Mouse (Mus musculus) C2C12 (cell line): ENCODE results near the gene Osgin1.

Source experiments
- CTCF ChIP-seq: IDR thresholded peaks from one replicate; pipeline ENCODE4 v1.5.1; 2011; ENCODE audit not compliant: control insufficient read depth, insufficient read depth, insufficient read length
- MYOG ChIP-seq: IDR thresholded peaks from one replicate; pipeline ENCODE4 v1.6.1; 2011; ENCODE audit not compliant: control insufficient read depth, insufficient read length; ENCODE audit errors: extremely low read depth
- USF1 ChIP-seq: IDR thresholded peaks from one replicate; pipeline ENCODE4 v1.6.1; 2011; ENCODE audit warnings: low read depth, mild to moderate bottlenecking, control low read depth, moderate library complexity

DNA sequence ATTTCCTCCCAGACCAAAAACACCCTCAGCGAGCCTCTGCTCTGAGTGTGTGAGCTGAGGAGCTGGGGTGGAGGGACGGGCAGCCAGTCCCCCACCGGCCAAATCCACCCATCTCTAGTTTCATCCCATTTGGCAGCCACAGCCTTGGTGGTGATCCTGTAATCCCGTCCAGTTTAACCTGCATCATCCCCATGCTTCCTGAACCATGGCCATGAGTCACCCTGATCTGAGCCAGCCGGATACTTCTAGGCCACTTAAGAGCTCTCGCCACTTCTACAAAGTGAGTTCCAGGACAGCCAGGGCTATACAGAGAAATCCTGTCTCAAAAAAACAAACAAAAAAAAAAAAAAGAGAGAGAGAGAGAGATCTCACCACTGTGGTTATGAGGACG lies 5.6 kb upstream of the Osgin1 start:
- TF ChIP-seq USF1 (no peak), CTCF (no peak), MYOG (no peak)
